Mouse (Mus musculus): ENCODE measurements around the gene C1qtnf6.

DNA sequence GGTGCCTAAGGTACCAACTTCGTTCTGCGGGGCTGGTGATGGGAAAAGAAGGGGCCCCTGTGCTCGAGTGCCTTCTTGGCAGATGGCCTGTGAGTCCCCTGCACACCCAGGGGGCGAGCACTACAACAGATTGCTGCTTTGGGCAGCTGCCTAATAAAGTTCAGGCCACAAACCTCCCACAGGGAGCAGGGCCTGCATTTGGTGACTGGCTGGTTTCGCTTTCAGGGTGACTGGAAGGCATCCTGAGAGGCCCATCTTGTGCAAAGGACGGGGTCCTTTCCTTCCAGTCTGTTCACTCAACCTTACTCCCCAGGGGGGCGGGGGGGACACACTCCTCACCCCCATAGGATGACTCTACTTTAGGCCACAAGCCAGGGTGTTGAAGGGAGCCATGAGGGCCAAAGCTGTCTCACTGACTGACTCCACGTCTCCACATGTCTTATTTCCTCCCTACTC is 21.1 kb downstream of the C1qtnf6 start:
- no peak for TF ChIP-seq POLR2A (IDR thresholded peaks at IDR 0.05; ENCODE audit: low read depth, low read length)
- TF ChIP-seq CTCF (IDR thresholded peaks at IDR 0.05; ENCODE audit: extremely low read depth, insufficient read depth, insufficient read length, insufficient replicate concordance), result no peak

Data from spleen, adult 2 months (tissue).